In genomic region chr14:56098940-56099339, GRCm38 (mm10) we compare ENCODE assay signal across 10 mouse cellular contexts. TPM values are rescaled to one million over a fixed set of nuclear protein-coding genes. Genes with fewer than 3 reads are reported as not detected.
DNase-seq lines count a peak whose midpoint lies in the region; ATAC-seq lines count a peak whose summit lies in the region.
"Had no signal": no experiment of that assay in that cellular context is flagged by ENCODE, and none has a peak within 500 bp of the region (broad histone marks: within the 10 kb centered on the region; RNA-seq: fewer than 3 reads in every experiment).

No protein-coding gene starts in this region.

- H3K27me3 ChIP-seq in midbrain, embryonic 16.5 days (ENCODE audit: control insufficient read depth, insufficient read depth, low read depth, low read length), result no peaks in the 10 kb centered on the region
- H3K27me3 ChIP-seq: stomach, embryonic 15.5 days had no signal

- intact Hi-C loops in left cerebral cortex, postnatal 14 days (cut with DNase I), result no loop called here
- intact Hi-C loops in left cerebral cortex, postnatal 10 days (cut with DNase I), result no loop called here

- ATAC-seq in midbrain, embryonic 16.5 days, result no peak
- ATAC-seq: forebrain, embryonic 14.5 days had no signal

- no peaks in the 10 kb centered on the region for H3K9me3 ChIP-seq in midbrain, embryonic 16.5 days (replicated peaks; ENCODE audit: control insufficient read depth, low read length, poor library complexity, severe bottlenecking)
- H3K9me3 ChIP-seq: stomach, embryonic 15.5 days had no signal

- DNase-seq in adrenal gland, postnatal 14 days, result peak; percentile 38
- DNase-seq in adrenal gland, adult 18-20 months (ENCODE audit: low spot score in 2 of 2), result no peak
- peak; percentile 9 to 30 for DNase-seq in left cerebral cortex, postnatal 14 days (ENCODE audit: low spot score in 2 of 2)
- DNase-seq in left cerebral cortex, postnatal 10 days (ENCODE audit: extremely low spot score in 1 of 2, low spot score in 2 of 2), result no peak
- DNase-seq in ZHBTc4 (ENCODE audit: low read depth, low spot score), result peak; percentile 72
- DNase-seq in naive thymus-derived CD4-positive, alpha-beta T cell, adult 2 months (ENCODE audit: low read depth), result peak; percentile 6
- DNase-seq in frontal cortex, postnatal 10 days (ENCODE audit: low spot score in 2 of 2), result no peak

- H3K4me3 ChIP-seq in midbrain, embryonic 16.5 days (ENCODE audit: low read depth, low read length), result no peak overlapping the region
- H3K4me3 ChIP-seq: stomach, embryonic 15.5 days had no signal

- no peak overlapping the region for H3K9ac ChIP-seq in midbrain, embryonic 16.5 days (ENCODE audit: low read depth, low read length)
- H3K9ac ChIP-seq: stomach, embryonic 15.5 days had no signal

- H3K4me2 ChIP-seq in midbrain, embryonic 16.5 days (ENCODE audit: low read length), result no peak overlapping the region
- H3K4me2 ChIP-seq: stomach, embryonic 15.5 days had no signal

- H3K27ac ChIP-seq in midbrain, embryonic 16.5 days (ENCODE audit: low read length), result no peak overlapping the region
- H3K27ac ChIP-seq: stomach, embryonic 15.5 days had no signal

- WGBS in midbrain, embryonic 16.5 days, result 83% methylated on average over 4 of the region's 4 CpGs

- H3K36me3 ChIP-seq in midbrain, embryonic 16.5 days (ENCODE audit: control insufficient read depth, insufficient read depth, low read length), result no peaks in the 10 kb centered on the region
- H3K36me3 ChIP-seq: stomach, embryonic 15.5 days had no signal

- no peaks in the 10 kb centered on the region for H3K4me1 ChIP-seq in midbrain, embryonic 16.5 days (ENCODE audit: control insufficient read depth, insufficient read depth, low read length)

RNA-seq across cellular contexts. Expression of gene Ctsg, which starts 3.4 kb away (rescaled TPM):
- total RNA-seq in adrenal gland, postnatal 14 days (2021), result 0.64 TPM in 1 of 2 replicates, not detected in the other
- not detected for total RNA-seq in adrenal gland, adult 18-20 months (2021)
- total RNA-seq in left cerebral cortex, postnatal 14 days (2021), result not detected
- total RNA-seq in left cerebral cortex, postnatal 10 days (2021), result not detected
- not detected in 2 replicates for polyA plus RNA-seq in midbrain, embryonic 16.5 days (2015; fragmentation: Nextera tagmentation; extraction: Ambion mirVana)
- polyA plus RNA-seq: forebrain, embryonic 14.5 days had no signal

RNA-seq across cellular contexts. Expression of gene Mcpt8, which starts 13.9 kb away (rescaled TPM):
- total RNA-seq in adrenal gland, postnatal 14 days (2021), result 0.70 TPM in 1 of 2 replicates, not detected in the other
- total RNA-seq in adrenal gland, adult 18-20 months (2021), result not detected
- not detected for total RNA-seq in left cerebral cortex, postnatal 14 days (2021)
- total RNA-seq in left cerebral cortex, postnatal 10 days (2021), result not detected
- not detected in 2 replicates for polyA plus RNA-seq in midbrain, embryonic 16.5 days (2015; fragmentation: Nextera tagmentation; extraction: Ambion mirVana)

RNA-seq across cellular contexts. Expression of gene Gzme, which starts 21.5 kb away (rescaled TPM):
- total RNA-seq in adrenal gland, postnatal 14 days (2021), result not detected in 2 replicates
- total RNA-seq in adrenal gland, adult 18-20 months (2021), result not detected
- not detected for total RNA-seq in left cerebral cortex, postnatal 14 days (2021)
- not detected for total RNA-seq in left cerebral cortex, postnatal 10 days (2021)
- not detected in 2 replicates for polyA plus RNA-seq in midbrain, embryonic 16.5 days (2015; fragmentation: Nextera tagmentation; extraction: Ambion mirVana)
- polyA plus RNA-seq: forebrain, embryonic 14.5 days; stomach, embryonic 15.5 days had no signal

RNA-seq across cellular contexts. Expression of gene Gzmd, which starts 33.5 kb away (rescaled TPM):
- total RNA-seq in adrenal gland, postnatal 14 days (2021), result not detected in 2 replicates
- not detected for total RNA-seq in adrenal gland, adult 18-20 months (2021)
- not detected for total RNA-seq in left cerebral cortex, postnatal 14 days (2021)
- not detected for total RNA-seq in left cerebral cortex, postnatal 10 days (2021)
- polyA plus RNA-seq in midbrain, embryonic 16.5 days (2015; fragmentation: Nextera tagmentation; extraction: Ambion mirVana), result not detected in 2 replicates
- polyA plus RNA-seq: forebrain, embryonic 14.5 days; stomach, embryonic 15.5 days had no signal

RNA-seq across cellular contexts. Expression of gene Mcpt4, which starts 36.8 kb away (rescaled TPM):
- 2.7 and 3.3 TPM in 2 replicates for total RNA-seq in adrenal gland, postnatal 14 days (2021)
- 1 to 10 TPM; 1.4 to 2.6 TPM for total RNA-seq in adrenal gland, adult 18-20 months (2021)
- total RNA-seq in left cerebral cortex, postnatal 14 days (2021), result not detected
- not detected for total RNA-seq in left cerebral cortex, postnatal 10 days (2021)
- polyA plus RNA-seq in midbrain, embryonic 16.5 days (2015; fragmentation: Nextera tagmentation; extraction: Ambion mirVana), result not detected in 2 replicates
- polyA plus RNA-seq: forebrain, embryonic 14.5 days had no signal

Comparison
In these comparisons a context has a peak if more than half of its experiments do, and no peak if none do; other contexts are left out.
1. DNase-seq: peak in adrenal gland, postnatal 14 days (single experiment), left cerebral cortex, postnatal 14 days (2 of 2), ZHBTc4 (single experiment) and naive thymus-derived CD4-positive, alpha-beta T cell, adult 2 months (single experiment); none in adrenal gland, adult 18-20 months (0 of 2), left cerebral cortex, postnatal 10 days (0 of 2) and frontal cortex, postnatal 10 days (0 of 2).